Mouse (Mus musculus): ENCODE results near the gene St6galnac4.

St6galnac4 gene

GRCm38 (mm10) chr2:32570698-32571494 lies 16.0 kb upstream of the St6galnac4 start, which contains the start of gene Dpm2:
TSS of gene Dpm2 (plus strand) at chr2:32570858.
- peak; percentile 90 for DNase-seq (ENCODE audit: low spot score)

DNA sequence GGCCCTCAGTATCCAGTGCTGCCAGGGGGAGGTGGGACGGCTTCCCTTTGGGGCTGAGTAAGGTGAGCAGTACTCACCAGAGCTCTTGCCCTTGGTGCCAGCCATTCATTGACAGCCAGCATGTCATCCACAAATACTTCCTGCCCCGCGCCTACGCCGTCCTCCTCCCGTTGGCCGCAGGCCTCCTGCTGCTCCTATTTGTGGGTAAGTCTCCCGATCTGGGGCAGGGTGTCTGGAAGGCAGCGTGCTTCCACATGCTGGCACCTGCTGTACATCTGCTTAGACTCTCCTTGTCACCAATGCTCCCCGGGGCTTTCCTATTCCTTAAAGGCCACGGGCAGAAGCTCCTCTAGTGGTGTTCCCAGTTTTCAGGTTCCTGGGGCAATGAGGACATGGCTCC lies 14.7 kb upstream of the St6galnac4 start:
- DNase-seq (ENCODE audit: low spot score): no peak

- DNase-seq (ENCODE audit: low spot score): no peak
Observed at GRCm38 (mm10) chr2:32574497-32574896, 12.4 kb upstream of the St6galnac4 start, which contains the start of gene Pip5kl1. TSS of gene Pip5kl1 (plus strand) at chr2:32574797.

DNA sequence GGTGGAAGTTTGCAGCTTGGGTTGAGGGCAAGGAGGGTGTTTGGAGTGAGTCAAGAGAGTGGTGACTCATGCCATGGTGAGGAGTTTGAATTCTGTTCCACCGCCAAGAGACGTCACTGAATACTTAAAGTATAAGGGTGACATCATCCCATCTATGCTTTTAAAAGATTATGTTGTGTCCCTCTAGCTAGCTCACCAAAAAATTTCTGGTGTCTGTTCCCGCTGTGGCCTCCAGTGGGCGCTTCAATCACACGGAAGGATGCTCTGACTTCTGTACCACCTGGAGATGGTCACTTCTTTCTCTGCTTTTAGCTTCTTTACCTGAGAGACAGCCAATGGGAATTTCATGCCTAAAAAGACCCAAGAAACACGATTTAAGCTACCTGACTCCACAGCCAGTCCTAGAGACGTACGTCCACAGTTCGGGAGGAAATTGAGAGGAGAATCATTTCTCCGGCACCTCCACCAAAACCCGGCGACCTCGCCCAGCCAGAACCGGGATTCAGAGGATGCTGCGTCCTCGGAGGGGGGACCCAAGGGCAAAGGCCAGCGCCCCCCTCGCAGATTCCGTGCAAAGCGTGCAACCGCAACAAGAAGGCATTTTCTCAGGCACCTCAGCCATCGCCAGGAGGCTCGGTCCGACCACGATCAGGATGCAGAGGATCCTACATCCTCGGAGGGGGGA lies 11.9 kb upstream of the St6galnac4 start:
- DNase-seq (ENCODE audit: low spot score): peak; percentile 74

GRCm38 (mm10) chr2:32575586-32576160 lies 11.2 kb upstream of the St6galnac4 start, which contains the start of gene 9430097D07Rik:
TSS of gene 9430097D07Rik (minus strand) at chr2:32575684.
- DNase-seq (ENCODE audit: low spot score): peak; percentile 50

DNA sequence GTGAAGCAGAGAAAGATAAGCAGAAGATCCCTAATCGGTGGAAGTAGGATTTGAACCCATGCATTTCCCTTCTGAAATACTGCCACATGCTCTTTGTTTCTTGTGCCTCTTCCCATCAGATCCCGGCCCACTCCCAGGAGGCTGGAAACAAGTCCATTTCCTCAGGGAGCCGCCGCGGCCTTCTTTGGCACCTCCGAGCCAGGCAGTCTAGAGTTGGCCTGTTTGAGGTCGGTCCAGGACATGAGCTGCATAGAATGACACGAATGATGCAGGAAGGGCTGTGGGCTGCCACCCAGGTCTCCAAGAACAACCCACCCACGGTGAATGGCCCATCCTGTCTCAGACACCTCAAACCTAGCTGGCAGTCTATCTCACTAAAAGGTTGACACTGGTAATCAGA lies 10.4 kb upstream of the St6galnac4 start:
- DNase-seq (ENCODE audit: low spot score): no peak

- DNase-seq (ENCODE audit: low spot score): no peak
Observed at GRCm38 (mm10) chr2:32578146-32579046, 8.5 kb upstream of the St6galnac4 start.

DNA sequence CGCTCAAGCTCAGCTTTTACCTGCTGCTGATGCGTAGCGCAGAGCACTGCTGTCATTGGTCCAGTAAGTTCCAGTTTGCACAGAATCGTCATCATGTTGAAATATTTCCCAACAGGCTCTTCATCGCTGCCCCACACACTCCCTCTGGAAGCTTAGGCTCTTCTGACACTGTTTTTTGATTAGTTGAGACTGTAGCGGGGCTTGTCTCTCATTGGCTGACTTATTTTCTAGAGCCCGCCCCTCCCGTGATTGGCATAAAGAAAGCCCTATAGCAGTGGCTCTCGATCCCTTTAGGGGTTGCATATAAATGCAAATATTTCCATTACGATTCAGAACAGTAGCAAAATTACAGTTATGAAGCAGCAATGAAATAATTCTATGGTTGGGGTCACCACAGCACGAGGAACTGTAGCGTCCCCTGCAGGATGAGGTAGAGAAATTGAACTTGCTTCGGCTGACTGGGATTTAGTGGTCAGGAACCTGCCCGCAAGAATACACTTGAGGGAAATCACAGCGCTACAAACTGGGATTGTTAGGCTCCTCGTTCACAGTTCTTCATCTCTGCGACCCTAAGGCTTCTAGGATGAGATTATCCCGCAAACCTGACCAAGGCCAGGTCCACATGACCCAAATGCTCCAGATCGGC lies 5.3 kb upstream of the St6galnac4 start:
- DNase-seq (ENCODE audit: low spot score): no peak

DNA sequence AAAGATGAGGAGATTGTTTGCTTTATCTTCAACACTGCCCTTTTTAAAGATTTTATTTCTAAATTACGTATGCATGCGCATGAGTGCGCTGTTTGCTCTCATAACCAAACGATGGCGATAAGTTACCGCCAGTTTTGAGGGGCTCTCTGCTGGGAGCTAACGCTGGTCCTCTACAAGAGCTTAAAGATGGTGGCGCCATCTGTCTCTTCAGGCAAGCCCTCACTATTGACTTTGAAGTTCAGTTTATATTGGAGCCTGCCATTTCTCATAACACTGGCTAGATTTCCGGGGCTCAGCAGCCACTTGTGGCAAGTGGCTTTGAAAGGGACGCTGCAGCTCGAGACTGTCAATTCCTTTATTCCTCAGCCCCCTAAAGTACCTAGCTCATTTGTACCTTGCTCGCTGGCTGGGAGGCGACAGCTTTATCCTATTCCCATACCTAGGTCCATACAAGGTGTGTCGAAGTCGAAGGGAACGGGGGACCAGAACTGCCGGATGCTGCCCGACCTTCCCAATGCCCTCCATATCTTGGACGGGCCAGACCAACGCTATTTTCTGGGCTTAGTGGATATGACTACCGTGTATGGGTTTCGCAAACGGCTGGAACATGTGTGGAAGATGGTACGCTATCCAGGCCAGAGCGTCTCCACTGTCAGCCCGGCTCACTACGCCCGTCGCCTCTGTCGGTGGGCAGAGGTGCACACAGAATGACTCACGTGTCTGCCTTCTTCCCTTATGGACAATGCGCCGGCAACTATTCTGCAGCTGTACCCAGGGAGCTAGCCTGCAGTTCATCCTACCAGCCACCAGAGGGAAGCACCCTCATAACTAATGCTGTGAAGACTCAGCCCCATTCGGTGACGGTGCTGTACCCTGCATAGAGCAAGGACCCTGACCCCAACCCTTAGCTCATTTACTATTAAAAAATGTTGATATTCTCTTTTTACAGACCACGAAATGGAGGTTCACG lies 3.8 kb upstream of the St6galnac4 start:
- DNase-seq (ENCODE audit: low spot score): peak; percentile 79

GRCm38 (mm10) chr2:32585149-32585714 lies 1.7 kb upstream of the St6galnac4 start:
- DNase-seq (ENCODE audit: low spot score): no peak

DNA sequence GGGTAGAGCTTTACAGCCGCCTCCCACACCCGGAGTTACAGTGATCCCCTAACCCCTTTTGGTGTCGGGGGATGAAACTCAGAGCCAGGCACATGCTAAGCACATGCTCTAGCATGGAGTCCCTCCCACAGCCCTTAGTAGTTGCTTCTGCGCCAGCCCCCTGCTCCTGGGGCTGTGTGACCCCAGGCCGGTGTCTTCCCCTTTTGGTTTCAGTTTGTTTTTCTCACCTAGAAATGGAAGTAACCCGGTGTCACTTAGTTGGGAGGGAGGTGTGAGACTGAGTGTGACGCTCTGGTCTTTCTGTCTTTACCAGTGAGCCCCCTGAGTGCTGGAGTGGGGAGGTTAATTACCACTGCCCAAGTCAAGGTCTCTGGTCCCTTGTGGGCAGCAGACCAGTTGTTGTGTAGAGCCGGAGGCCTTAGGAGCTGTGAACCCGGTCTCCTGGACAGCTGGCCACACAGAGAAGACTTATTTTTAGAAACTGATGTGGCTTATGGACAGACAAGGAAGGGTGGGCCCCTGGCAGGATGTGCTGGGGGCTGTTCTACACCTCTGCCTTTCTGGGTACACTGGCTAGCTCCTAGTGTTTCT lies 931 bp downstream of the St6galnac4 start:
- peak; percentile 74 for DNase-seq (ENCODE audit: low spot score)

DNA sequence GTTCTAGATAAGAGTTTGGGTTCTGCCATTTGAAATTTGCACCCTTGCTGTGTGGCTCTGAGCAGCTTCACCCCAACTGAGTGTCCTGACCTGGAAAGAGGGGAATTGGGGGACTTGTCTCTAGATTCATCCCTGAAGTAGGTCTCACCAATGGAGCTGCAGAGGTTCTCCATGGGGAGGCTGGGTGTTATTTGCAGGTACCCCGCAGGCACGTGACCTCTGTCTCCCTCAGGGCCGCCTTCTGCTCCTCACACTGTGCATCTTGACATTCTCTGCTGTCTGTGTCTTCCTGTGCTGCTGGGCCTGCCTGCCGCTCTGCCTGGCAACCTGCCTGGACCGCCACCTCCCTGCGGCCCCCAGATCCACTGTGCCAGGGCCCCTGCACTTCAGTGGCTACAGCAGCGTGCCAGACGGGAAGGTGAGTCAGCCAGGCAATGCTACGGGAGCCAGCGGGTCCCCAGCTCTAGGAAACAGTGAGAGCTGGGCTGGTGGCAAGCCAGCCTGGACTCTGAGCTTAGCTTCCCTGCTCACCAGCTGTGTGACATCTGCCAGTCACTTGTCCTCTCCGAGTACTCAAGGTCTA lies 2.4 kb downstream of the St6galnac4 start:
- DNase-seq (ENCODE audit: low spot score): no peak

DNA sequence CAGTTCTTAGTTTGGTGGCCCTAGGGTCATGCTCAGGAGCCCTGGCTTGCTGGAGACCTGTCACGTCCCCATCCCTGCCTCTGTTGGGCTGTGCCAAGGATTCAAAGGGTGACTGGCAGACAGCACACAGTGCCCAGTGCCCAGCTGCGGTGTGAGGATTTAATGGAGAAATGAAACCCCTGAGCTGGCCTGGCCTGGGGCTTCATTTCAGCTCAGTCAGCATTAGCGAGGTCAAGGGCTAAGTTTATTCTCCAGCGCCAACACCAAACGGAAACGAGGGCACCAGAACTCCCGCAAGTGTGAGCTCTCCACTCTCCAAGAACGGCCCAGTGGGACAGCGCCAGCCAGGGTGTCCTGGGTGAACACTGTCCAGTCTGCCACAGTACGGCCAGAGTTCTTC lies 3.3 kb downstream of the St6galnac4 start:
- no peak for DNase-seq (ENCODE audit: low spot score)

DNA sequence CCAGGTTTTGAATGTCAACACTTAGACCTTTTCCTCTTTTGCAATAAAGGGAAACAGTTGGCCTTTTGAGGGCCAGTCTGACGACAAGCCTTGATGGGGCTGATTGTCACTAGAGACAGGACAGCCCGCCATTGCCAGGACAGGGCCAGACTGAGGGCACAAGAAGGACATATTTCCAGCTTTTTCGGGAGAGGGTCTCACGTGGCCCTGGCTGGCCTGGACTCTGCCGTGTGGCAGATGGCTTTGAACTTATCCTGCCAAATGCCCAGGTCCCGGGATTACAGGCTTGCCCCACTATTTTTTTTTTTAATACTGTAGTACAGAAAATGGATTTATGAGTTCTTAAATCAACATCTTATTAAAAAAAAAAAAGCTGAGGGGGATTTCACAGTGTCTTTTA lies 4.4 kb downstream of the St6galnac4 start:
- no peak for DNase-seq (ENCODE audit: low spot score)

GRCm38 (mm10) chr2:32596725-32597124 lies 9.8 kb downstream of the St6galnac4 start:
- DNase-seq (ENCODE audit: low spot score): no peak

GRCm38 (mm10) chr2:32597248-32597647 lies 10.4 kb downstream of the St6galnac4 start:
- DNase-seq (ENCODE audit: low spot score): no peak

GRCm38 (mm10) chr2:32597699-32598098 lies 10.8 kb downstream of the St6galnac4 start:
- no peak for DNase-seq (ENCODE audit: low spot score)

DNA sequence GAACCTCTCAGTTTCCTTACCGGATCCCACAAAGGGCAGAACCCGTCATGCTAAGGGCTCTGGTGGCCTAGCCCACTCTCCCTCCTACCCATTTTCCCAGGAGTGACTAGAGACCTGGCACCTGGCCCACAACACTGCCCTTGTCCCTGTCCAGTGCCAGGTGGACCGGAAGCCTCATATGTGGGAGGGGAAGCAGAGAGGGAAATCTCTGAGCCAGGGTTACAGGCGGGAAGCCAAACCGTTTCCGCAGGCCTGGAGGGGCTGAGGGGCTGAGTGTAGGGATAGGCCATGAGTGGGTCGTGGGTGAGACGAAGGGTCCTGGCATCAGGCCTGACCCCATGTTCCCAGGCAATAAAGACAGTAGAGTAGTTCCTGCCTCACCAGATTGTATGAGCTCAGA lies 11.6 kb downstream of the St6galnac4 start:
- DNase-seq (ENCODE audit: low spot score): no peak

- DNase-seq (ENCODE audit: low spot score): no peak
Observed at GRCm38 (mm10) chr2:32599409-32599808, 12.5 kb downstream of the St6galnac4 start, which contains the start of gene St6galnac6. TSS of gene St6galnac6 (plus strand) at chr2:32599709.

All from T-cell, adult 2 months (primary cell).